ENCODE assay signal across 18 mouse cellular contexts in the genomic region with DNA sequence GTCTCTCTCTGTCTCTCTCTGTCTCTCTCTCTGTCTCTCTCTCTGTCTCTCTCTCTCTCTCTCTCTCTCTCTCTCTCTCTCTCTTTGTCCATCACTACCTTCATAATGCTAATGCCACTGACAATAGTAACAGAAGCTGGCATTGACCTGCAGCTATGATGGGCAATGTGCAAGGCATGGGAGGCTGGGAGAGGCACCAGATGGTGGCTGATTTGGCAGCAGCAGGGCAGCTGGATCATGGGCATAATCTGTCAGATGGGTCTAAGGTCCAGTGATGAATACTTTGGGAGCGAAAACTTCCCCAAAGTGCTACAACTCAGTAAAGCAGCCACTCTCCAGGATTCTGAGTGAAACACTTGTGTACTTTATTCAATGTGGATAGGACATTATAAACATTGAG.
"Had no signal": no experiment of that assay in that cellular context is flagged by ENCODE, and none has a peak within 500 bp of the region (broad histone marks: within the 10 kb centered on the region; RNA-seq: fewer than 3 reads in every experiment).

No protein-coding gene starts in this region.

- H3K4me2 ChIP-seq: lung, embryonic 14.5 days; midbrain, embryonic 12.5 days; midbrain, embryonic 15.5 days; neural tube, embryonic 13.5 days; neural tube, embryonic 15.5 days had no signal

- DNase-seq: lung, adult 18-20 months; lung, embryonic 14.5 days; lung, postnatal 10 days; lung, postnatal 4 days; retina, postnatal 1 day; right cerebral cortex, adult 18-20 months; right cerebral cortex, postnatal 25 days; right cerebral cortex, postnatal 4 days; spleen, adult 18-20 months; thymus, adult 18-20 months; thymus, postnatal 14 days; thymus, postnatal 36 days had no signal

- H3K9ac ChIP-seq: lung, embryonic 14.5 days; midbrain, embryonic 12.5 days; midbrain, embryonic 15.5 days; neural tube, embryonic 13.5 days; neural tube, embryonic 15.5 days had no signal

- H3K9me3 ChIP-seq: midbrain, embryonic 10.5 days; midbrain, embryonic 12.5 days; midbrain, embryonic 15.5 days; neural tube, embryonic 13.5 days; neural tube, embryonic 15.5 days had no signal

- H3K27me3 ChIP-seq: midbrain, embryonic 12.5 days; midbrain, embryonic 15.5 days; neural tube, embryonic 13.5 days; neural tube, embryonic 15.5 days had no signal

- H3K27ac ChIP-seq: midbrain, embryonic 10.5 days; midbrain, embryonic 12.5 days; midbrain, embryonic 15.5 days; neural tube, embryonic 13.5 days; neural tube, embryonic 15.5 days had no signal

- ATAC-seq: midbrain, embryonic 15.5 days had no signal

- H3K4me3 ChIP-seq: midbrain, embryonic 10.5 days; midbrain, embryonic 12.5 days; midbrain, embryonic 15.5 days; myocyte; neural tube, embryonic 13.5 days; neural tube, embryonic 15.5 days had no signal

- H3K36me3 ChIP-seq: midbrain, embryonic 10.5 days; midbrain, embryonic 12.5 days; midbrain, embryonic 15.5 days; neural tube, embryonic 13.5 days; neural tube, embryonic 15.5 days had no signal

- H3K4me1 ChIP-seq: midbrain, embryonic 10.5 days; midbrain, embryonic 12.5 days; midbrain, embryonic 15.5 days; neural tube, embryonic 13.5 days; neural tube, embryonic 15.5 days had no signal
